Mouse (Mus musculus): Measurements from ENCODE around the gene Fbf1. TPM values are rescaled to one million over a fixed set of nuclear protein-coding genes. Genes with fewer than 3 reads are reported as not detected.
"Not testable (repeated sequence)": the region's sequence is repeated elsewhere in the genome, so short reads cannot be mapped to it uniquely, and the experiment has no call there.

The Fbf1 gene
- polyA plus RNA-seq, 1 experiment = 36.0 TPM

DNA sequence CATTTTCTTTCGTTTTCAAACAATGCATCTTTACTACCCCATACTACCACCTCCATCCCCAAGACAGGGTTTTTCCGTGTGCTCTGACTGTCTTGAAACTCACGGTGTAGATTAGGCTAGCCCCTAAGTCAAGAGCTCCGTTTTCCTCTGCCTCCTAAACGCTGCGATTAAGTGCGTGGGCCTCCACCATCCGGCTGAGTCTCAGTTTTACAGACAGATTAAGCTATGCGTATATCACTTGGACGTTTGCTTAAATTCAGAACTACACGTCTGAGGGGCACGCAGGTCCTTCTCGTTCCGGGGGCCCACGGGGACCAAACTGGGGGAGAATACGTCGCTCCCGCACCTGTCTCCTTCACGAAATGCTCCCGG is 29.9 kb downstream of the Fbf1 start:
- no peak for DNase-seq (ENCODE audit: low read depth)

DNA sequence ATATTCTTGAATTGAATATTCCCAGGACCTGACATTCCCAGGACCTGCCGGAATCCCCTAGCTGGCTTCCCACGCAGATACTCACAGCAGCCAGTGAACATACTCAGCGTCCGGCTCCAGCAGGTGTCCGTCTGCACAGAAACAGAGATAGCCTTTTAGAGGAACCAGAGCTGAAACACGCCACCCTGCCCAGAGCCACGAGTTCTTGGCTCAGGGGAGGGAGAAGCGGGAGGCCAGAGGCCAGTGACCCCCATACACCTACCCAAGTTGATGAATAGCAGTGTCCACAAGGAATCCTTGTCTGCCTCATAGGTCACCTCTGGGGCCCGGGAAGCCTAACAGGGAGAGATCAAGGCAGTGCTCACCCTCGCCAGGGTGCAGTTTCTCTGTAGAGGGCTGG is 33.8 kb downstream of the Fbf1 start:
- DNase-seq (ENCODE audit: low read depth) = no peak

DNA sequence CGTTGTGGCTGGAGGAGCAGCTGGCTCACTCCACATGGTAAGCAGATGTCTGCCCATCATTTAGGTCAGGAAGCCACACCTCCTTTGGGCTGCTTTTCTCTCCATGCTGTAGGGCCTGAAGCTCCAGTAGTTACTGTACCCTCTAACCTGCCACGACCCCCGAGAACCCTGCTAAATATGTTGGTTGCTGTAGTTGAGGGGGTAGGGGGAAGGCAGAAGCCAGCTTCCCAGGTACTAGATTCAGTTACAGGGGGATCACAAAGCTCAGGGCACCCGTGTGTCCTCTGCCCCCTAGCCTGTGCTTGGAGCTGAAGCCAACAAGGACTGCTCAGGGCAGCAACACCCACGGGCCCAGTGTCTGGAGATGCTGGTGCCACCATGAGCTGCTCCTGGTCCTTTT is 34.5 kb downstream of the Fbf1 start:
- DNase-seq (ENCODE audit: low read depth) = no peak

DNA sequence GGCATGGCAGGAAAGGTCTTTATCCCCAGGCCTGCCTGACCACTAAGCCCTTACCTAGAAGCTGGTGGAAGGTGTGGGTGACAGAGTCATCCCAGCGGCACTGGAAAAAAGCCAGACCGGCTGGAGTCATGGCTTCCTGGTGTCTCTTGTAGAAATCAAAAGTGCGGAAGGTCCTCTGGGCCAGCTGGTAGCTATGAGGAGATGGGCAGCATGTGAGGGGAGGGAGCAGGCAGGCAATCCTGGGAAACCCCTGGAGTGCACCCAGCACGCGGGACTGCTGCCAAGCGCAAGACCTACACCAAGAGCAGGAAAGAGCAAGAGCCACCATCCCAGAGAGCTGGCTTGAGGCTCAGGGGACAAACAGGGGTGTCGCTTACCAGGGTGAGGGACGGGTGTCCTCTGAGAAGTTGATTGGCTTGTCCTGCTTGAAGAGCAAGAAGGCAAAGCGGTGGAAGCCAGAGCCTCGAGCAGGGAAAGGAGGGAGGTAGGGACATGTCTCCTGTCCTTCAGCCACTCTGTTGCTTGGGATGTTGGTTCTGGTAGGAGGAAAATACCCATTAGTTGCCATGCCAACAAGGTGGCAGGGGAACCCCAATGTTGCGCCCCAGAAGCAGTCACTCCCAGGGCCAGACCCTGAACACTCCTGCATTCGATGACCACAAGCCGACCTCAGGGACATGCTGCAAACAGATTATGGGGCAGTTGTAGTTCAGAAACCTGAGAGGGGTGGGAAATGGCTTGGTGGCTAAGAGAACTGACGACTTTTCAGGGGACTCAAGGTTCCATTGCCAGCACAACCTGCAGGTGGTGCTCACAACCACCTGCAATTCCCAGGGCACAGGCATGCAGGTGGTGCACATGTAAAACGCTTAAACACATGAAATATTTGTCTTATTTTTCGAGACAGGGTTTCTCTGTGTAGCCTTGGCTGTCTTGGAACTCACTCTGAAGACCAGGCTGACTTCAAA is 35.3 kb downstream of the Fbf1 start:
- no peak for DNase-seq (ENCODE audit: low read depth)

DNA sequence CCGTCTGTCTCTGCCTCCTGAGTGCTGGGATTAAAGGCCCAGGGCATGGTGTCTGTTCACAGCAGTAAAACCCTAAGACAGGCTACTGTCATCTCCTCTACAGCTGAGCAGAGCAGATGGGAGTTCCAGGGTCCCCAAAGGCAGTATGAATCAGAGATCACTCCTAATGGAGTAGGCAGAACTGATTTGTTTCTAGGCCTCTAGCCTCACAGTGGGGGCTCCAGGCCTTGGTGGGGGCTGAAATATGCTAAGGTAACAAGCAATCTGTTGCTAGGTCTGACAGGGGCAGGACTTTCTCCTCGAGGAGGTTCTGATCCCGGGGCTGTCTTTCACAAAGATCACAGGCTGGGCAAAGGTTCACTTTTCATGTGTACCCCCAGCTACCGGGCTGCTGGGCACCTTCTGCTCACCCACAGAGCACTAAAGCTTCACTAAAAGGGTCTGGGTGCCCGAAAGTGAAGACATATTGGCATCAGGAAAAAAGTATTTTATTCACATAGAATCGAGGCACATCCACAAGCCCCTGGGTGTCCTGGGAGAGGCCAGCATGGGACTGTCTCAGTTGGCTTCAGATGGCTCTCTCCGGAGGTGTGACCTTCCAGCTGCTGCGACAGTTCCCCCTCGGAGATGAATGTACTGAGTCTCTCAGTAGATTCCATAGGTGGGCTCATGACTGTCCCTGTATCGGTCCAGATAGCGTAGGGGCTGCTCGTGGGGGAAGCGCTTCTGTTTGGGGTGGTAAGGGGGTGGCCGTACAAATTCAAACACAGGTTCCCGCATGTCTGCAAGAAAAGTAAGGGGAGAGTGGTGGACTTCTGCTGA is 36.4 kb downstream of the Fbf1 start:
- no peak for DNase-seq (ENCODE audit: low read depth)

DNA sequence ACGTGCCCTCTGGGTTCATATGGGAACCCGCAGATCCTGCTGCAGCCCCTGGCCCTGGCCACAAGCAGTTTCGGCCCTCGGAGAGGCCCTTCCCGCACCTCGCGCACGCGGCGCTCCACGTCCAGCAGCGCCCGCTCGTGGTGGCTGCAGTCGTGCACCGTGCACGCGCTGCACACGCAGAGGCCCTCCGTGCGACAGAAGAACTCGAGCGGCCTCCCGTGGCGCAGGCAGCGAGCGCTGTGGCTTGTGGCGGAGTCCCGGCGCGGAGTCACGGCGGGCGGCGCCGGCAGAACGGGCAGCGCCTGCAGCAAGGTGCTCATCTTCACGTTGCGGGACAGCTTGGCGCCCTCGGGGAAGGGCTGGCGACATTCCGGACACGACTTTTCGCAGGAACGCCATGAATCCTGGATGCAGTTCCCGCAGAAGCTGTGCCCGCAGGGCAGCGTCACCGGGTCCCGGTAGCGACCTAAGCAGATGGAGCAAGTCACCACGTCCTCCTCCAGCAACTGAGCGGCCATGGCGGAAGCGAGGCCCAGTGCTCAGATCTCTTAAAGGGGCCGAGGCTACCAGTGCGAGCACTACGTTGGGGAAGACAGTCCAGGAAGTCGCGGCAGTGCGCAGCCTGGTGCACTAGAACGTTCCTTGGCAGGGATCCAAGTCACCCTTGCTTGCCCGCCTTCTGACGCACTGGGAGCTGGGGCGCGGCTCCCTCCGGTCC is 37.3 kb downstream of the Fbf1 start, which contains the start of gene Trim65:
Gene Trim65 (minus strand): TSS at position 641 of the 718 bp plus-strand sequence.
- no peak for DNase-seq (ENCODE audit: low read depth)

DNA sequence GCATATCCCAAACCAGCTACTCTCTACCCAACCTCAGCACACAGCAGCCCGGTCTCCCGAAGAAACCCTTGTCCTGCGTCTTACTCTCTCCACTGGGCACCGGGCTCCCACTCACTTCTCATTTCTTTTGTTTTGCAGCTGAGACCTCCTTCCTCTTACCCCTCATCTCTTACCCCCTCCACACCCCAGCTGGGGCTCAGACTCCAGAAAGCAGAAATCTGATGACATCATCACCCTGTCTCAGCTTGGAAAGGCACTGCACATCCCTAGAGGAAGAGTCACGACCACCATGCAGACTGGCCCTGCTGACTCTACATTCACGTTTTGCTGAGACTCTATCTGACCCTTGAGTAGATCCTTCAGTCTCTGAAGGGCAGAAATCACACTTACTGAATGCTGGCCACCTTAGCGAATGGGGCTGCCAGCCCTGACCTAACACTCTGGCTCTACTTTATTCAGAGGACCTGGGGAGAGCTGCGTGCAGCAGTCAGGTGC is 37.9 kb downstream of the Fbf1 start:
- DNase-seq (ENCODE audit: low read depth) = no peak

DNA sequence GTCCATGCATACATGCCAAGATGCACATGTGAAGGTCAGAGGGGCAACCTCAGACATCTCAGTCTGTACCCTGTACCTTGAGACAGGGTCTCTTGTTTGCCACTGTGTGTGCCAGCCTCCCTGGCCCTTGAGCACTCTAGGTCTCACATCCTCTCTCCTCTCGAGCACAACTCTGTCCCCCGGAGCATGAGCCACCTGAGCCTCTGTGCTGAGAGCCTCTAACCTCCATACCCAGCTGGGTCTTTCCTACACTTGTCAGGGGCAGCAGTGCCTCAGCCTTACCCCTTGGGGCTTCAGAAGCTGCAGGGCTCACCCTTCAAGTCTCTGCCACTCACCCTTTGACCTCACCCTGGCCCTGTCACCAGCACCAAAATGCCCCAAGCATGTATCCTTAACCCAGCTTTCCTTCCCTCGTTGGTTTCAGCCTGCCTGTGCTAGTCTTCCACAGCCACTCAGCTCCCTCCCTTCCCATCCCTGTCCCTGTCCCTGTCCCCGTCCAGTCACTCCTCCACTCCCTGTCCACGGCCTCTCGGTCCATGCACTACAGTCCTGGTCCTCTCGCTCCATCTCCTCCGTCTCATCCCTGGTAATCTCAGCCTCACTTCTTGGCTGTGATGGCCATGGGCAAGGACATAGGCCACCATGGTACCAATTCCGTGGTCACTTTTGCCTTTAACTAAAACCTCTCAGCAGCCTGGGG is 38.7 kb downstream of the Fbf1 start:
- DNase-seq (ENCODE audit: low read depth) = no peak

DNA sequence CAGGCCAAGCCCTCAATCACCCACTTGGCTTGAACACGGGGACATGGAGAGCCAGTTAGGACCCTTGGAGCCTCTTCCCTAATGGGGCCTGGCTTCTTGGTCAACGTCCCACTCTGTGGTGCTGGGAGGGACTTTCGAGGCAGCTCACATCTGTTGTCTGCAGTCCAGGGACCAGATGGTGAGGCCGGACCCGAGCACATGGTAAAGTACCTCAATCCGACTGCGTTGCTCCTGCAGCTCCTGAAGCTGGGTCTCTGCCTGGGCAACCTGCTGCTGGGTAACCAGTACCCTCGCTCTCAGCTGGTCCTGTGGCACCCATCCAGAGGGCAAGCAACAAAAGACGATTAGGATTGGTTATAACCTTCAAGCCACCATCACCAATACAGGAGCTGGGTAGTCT is 40.0 kb downstream of the Fbf1 start:
- no peak for DNase-seq (ENCODE audit: low read depth)

DNA sequence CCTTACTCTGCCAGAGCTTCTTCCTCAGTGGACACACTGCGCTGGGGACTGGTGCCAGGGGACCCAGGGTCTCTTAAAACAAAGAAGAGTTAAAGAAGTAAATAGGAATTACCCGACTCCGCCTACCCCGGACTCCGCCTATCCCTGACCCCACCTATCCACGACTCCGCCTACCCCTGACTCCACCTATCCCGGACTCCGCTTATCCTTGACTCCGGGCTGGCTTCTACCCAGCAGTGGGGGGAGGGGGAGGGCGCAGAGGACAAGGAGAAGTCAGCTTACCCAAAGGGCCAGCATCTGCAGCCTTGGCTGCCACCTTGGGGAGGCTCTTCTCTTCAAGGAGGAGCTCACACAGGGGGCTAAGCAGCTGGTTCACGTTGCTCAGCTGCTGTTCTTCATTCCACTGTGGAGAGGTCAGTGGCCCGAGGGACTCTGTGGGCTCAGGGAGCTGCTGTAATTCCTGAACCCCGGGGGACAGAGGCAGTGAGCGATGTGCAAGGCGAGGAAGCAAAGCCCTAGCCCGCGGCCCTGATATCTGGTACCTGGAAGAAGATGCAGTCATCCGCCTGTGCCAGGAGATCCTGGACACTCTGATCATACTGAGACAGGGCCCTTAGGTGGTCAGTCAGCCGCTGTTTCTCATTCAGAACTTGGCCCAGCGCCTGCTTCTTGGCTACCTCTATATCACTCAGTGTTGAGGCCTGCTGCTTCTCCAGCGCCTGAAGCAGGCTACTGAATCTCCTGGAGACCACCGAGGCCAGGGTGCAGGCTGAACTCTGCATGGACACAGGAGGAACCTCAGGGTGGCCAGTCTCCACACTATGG is 40.6 kb downstream of the Fbf1 start, which contains the start of gene Trim47:
Gene Trim47 (minus strand): TSS at position 55 of the 825 bp plus-strand sequence.
- DNase-seq (ENCODE audit: low read depth) = no peak

DNA sequence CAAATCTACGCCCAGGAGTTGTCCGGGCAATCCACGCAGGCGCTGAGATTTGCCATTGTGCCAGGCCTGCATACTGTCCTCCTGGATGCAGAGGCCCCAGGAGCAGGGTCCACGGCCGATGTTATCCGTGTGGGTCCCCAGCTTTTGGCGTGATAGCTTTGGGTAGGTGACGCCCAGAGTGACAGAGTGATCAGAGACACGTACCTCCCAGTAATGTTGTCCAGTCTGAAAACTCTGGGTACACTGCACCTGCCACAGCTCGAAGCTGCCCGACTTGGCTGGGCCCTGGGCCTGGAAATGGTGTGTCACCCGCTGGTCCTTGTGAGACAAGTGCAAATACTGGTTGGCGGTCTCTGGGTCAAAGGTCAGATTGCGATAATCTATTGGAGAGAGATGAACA is 41.7 kb downstream of the Fbf1 start:
- DNase-seq (ENCODE audit: low read depth) = no peak

DNA sequence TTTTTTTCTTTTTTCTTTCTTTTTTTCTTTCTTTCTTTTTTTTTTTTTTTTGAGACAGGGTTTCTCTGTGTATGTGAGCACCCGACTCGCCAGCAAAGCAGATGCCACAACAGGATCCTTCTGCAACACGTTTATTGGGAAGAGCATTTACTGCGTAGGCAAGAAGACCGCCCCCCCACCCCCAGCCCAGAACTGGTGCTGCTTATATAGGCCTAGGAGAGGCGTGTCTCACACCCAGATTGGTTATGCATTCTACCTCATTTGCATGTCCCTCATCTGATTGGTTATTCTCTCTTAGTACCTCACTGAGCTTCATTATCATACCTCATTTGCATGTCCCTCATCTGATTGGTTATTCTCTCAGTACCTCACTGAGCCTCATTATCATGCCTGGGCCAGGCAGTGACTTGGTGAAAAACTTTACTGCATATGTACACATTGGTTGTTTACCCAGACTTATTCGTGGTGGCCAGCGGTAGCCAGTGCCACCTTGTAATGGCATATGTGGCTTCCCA is 46.2 kb downstream of the Fbf1 start:
- not testable (repeated sequence) for DNase-seq (ENCODE audit: low read depth)

DNA sequence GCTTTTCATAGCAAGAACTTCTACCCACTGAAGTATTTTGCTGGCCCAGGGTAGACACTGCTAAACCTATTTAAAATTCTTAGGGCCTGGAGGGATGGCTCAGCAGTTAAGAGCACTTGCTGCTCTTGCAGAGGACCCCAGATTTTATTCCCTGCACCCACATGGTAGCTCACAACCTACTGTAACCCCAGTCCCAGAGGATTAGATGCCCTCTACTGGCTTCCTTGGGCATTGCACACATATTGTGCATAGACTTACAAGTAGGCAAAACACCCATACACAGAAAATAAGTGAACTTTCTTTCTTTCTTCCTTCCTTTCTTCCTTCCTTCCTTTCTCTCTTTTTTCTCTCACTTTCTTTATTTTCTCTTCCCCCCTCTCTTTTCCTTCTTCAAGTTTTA is 50.1 kb downstream of the Fbf1 start:
- no peak for DNase-seq (ENCODE audit: low read depth)

DNA sequence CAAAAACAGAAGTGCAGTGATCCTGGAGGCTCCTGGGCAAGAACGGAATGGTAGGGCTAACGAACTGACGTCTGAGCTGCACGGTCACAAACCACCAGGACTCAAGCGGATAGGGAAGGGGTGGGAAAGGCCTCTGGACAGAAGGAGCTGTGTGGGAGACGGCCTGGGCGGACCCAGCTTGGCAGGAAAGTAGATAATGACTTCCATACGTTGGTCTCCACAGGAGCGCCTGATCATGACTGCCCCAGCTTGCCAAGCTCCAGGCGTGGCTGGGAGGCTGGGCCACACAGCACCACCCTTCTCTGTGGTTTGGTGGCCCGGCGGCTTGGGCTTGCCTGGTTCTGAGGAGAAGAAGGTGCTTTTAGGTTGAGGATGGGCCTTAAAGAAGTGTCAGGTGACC is 50.7 kb downstream of the Fbf1 start:
- no peak for DNase-seq (ENCODE audit: low read depth)

DNA sequence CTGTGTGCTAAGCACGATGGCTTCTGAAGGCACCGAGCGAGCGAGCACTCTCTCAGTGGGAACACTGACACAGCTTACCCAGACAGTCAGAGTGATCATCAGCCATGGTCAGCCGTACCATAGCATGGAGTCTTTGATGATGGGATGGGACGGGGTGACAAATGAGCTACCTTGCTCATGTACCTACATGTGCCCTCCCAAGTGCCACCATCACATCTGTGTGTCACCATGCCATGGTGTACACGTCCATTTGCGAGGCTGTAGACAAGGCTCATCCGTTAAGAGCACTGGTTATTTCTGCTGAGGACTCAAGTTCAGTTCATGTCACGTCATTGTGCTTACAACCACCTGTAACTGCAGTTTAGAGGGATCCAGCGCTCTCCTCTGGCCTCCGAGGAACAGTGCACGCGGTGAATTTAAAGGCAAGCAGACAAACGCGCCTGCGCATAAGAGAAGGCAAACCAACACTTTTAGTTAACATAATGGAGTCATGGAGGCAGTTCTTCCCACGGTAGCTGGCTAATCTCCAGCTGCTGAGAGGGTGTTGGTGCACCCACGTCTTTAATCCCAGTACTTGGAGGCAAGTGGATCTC is 56.3 kb downstream of the Fbf1 start:
- no peak for DNase-seq (ENCODE audit: low read depth)

DNA sequence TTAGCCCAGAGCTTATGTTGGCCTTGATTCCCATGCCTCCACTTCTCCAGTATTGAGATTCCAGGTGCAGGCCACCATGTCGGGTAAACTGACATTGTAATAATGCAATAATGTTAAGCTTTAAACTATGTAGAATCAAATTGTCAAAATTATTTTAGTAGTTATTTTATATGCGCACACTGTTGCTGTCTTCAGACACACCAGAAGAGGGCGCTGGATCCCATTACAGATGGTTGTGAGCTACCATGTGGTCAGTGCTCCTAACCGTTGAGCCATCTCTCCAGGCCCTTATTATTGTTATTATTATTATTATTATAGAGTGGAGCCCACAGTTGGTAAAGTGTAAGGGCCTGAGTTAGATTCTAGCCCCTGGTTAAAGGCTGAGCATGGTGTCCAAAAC is 56.9 kb downstream of the Fbf1 start:
- no peak for DNase-seq (ENCODE audit: low read depth)

DNA sequence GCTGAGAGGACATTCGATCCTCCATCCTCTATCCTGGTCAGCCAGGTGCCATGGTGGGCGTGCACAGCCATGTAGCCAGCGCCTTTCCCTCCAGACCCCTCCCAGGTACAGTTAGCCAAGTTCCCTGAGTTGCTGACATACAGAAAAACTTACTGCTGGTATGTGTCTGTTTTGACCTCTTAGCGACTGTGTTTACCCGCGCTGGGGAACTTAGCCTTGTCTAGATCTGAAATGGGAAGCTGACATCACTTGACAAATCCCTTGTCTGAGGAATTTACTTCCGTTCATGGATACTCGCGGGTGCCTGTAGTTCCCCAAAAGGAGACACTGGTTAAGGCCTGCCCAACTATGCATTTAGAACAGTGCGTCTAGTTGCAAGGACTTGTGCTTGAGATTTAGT is 57.4 kb downstream of the Fbf1 start:
- no peak for DNase-seq (ENCODE audit: low read depth)

DNA sequence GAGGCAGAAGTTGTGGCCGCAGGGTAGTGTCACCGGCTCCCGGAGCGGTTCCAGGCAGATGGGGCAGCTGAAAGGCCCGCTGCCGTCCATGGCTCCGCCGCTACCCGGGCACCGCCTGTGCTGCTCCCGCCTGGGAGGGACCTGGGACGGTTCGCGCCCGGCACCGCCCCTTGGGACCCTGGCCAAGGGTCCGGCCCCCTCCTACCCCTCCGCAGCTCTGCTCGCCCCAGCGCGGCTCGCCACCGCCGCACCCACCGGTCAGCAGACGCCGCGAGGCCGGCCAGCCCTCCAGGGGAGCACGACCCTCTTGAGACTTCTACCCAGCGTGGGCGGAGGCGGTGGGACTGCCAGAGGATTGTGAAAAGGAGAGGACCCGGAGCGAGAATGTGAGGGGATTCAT is 57.8 kb downstream of the Fbf1 start:
- DNase-seq (ENCODE audit: low read depth) = no peak

DNA sequence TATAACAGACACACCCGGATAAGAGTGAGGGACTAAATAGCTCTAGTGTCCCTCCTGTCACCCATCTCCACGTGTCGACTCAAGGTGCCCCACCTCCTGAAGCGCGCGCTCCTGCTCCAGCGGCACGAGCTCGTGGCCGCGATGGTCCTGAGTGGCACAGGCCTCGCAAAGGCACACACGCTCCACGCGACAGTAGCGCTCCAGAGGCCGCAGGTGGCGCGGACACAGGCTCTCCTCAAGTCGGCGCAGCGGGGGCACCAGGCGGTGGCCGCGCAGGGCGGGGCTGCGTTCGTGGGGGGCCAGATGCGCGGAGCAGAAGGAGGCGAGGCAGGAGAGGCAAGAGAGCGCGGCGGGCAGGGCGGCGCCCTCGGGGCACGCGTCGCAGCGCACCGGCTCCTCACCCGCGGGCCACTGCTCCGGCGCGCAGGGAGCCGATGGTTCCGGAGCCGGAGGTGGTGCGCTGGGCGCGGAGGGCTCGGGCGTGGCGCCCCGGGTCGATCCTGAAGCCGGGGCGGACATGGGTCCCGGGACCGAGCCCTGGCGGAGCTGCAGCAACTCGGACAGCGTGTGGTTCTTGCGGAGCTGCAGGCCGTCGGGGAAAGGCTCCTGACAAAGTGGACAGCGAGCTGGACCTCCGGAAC is 58.4 kb downstream of the Fbf1 start:
- no peak for DNase-seq (ENCODE audit: low read depth)
